Mouse (Mus musculus) adrenal gland, adult 8-10 months (tissue): Measurements from ENCODE around the gene Gm13289. TPM values are rescaled to one million over a fixed set of nuclear protein-coding genes. Genes with fewer than 3 reads are reported as not detected.
"Not testable (repeated sequence)": the region's sequence is repeated elsewhere in the genome, so short reads cannot be mapped to it uniquely, and the experiment has no call there.

ENCODE experiments used
- DNase-seq: peaks from one replicate; pipeline ENCODE4 v3.0.0; 2022
- total RNA-seq, 4 experiments: library from RNA; stranded (reverse); gene quantifications; 2 replicates each; pipeline ENCODE4 v1.2.4; 2022

The Gm13289 gene
- total RNA-seq, 4 experiments from 2014 or later = not detected

GRCm38 (mm10) chr4:88785409-88785808, 8.7 kb downstream of the Gm13289 start, which contains the start of gene Gm13276:
Gene Gm13276 (plus strand): TSS chr4:88785709.
- not testable (repeated sequence) for DNase-seq

- DNase-seq = peak; percentile 65
Observed at GRCm38 (mm10) chr4:88788402-88788801, 11.7 kb downstream of the Gm13289 start, which contains the start of gene Gm13277. Gene Gm13277 (plus strand): TSS chr4:88788632.

- DNase-seq = not testable (repeated sequence)
Observed at GRCm38 (mm10) chr4:88791250-88791649, 14.5 kb downstream of the Gm13289 start, which contains the start of gene Gm13278. Gene Gm13278 (plus strand): TSS chr4:88791550.

- peak; percentile 71 for DNase-seq
Observed at GRCm38 (mm10) chr4:88793936-88794675, 17.4 kb downstream of the Gm13289 start, which contains the start of gene Gm13275. Gene Gm13275 (plus strand): TSS chr4:88794487.

GRCm38 (mm10) chr4:88797097-88797496, 20.4 kb downstream of the Gm13289 start, which contains the start of gene Gm13279:
Gene Gm13279 (plus strand): TSS chr4:88797397.
- DNase-seq = not testable (repeated sequence)

- not testable (repeated sequence) for DNase-seq
Observed at GRCm38 (mm10) chr4:88799365-88799764, 22.6 kb downstream of the Gm13289 start, which contains the start of gene Gm13285. Gene Gm13285 (plus strand): TSS chr4:88799665.

- not testable (repeated sequence) for DNase-seq
Observed at GRCm38 (mm10) chr4:88802954-88803353, 26.2 kb downstream of the Gm13289 start, which contains the start of gene Gm13287. Gene Gm13287 (plus strand): TSS chr4:88803254.

- DNase-seq = not testable (repeated sequence)
Observed at GRCm38 (mm10) chr4:88805231-88805630, 28.5 kb downstream of the Gm13289 start, which contains the start of gene Gm13288. Gene Gm13288 (plus strand): TSS chr4:88805531.

GRCm38 (mm10) chr4:88805761-88806160, 29.0 kb downstream of the Gm13289 start:
- peak; percentile 21 for DNase-seq

- DNase-seq = no peak
Observed at GRCm38 (mm10) chr4:88815928-88816327, 39.2 kb downstream of the Gm13289 start, which contains the start of gene Ifna7. Gene Ifna7 (plus strand): TSS chr4:88816228.

- DNase-seq = no peak
Observed at GRCm38 (mm10) chr4:88819659-88820058, 42.9 kb downstream of the Gm13289 start, which contains the start of gene Ifna11. Gene Ifna11 (plus strand): TSS chr4:88819959.

- DNase-seq = no peak
Observed at GRCm38 (mm10) chr4:88822995-88823394, 46.3 kb downstream of the Gm13289 start.

Other genes with a start within 250 kb of the Gm13289 start
- not detected for gene Ifna15, start 218.7 kb upstream of the Gm13289 start, total RNA-seq
- gene Ifna14, start 205.1 kb upstream of the Gm13289 start, total RNA-seq = not detected
- gene Ifna9, start 184.5 kb upstream of the Gm13289 start, total RNA-seq = not detected
- gene Ifna12, start 173.5 kb upstream of the Gm13289 start, total RNA-seq = not detected
- gene C87499, start 142.5 kb upstream of the Gm13289 start, total RNA-seq = not detected
- gene Ifna13, start 132.5 kb upstream of the Gm13289 start, total RNA-seq = not detected
- gene Ifna16, start 100.0 kb upstream of the Gm13289 start, total RNA-seq = not detected
- gene Ifna2, start 93.0 kb upstream of the Gm13289 start, total RNA-seq = not detected
- not detected for gene Ifnab, start 85.6 kb upstream of the Gm13289 start, total RNA-seq
- under 1 TPM; 0.67 to 0.92 (median 0.73) TPM for gene Gm26566, start 55.1 kb upstream of the Gm13289 start, total RNA-seq
- gene Klhl9, start 54.5 kb upstream of the Gm13289 start, total RNA-seq = 100 to 1,000 TPM in 1 of 4 experiments, 10 to 100 TPM in 3; 76.7 to 100 (median 91.0) TPM
- not detected for gene Gm13271, start 22.1 kb upstream of the Gm13289 start, total RNA-seq
- gene Gm13283, start 16.8 kb upstream of the Gm13289 start, total RNA-seq = not detected
- under 1 TPM in 1 of 4 experiments, not detected in 3; 0.46 TPM for gene Gm13290, start 3.1 kb upstream of the Gm13289 start, total RNA-seq
- not detected for gene Gm13272, start 2.9 kb downstream of the Gm13289 start, total RNA-seq
- under 1 TPM in 1 of 4 experiments, not detected in 3; 0.49 TPM for gene Ifnz, start 5.2 kb downstream of the Gm13289 start, total RNA-seq
- not detected for gene Gm13276, start 8.8 kb downstream of the Gm13289 start, total RNA-seq
- not detected for gene Gm13277, start 11.7 kb downstream of the Gm13289 start, total RNA-seq
- gene Gm13278, start 14.6 kb downstream of the Gm13289 start, total RNA-seq = not detected
- not detected for gene Gm13275, start 17.6 kb downstream of the Gm13289 start, total RNA-seq
- not detected for gene Gm13279, start 20.5 kb downstream of the Gm13289 start, total RNA-seq
- under 1 TPM in 1 of 4 experiments, not detected in 3; 0.24 TPM for gene Gm13285, start 22.7 kb downstream of the Gm13289 start, total RNA-seq
- gene Gm13287, start 26.3 kb downstream of the Gm13289 start, total RNA-seq = not detected
- not detected for gene Gm13288, start 28.6 kb downstream of the Gm13289 start, total RNA-seq
- gene Ifna7, start 39.3 kb downstream of the Gm13289 start, total RNA-seq = not detected
- not detected for gene Ifna11, start 43.0 kb downstream of the Gm13289 start, total RNA-seq
- not detected for gene Ifna6, start 50.5 kb downstream of the Gm13289 start, total RNA-seq
- not detected for gene Ifna5, start 58.6 kb downstream of the Gm13289 start, total RNA-seq
- gene Ifna4, start 64.9 kb downstream of the Gm13289 start, total RNA-seq = not detected
- gene Ifna1, start 73.2 kb downstream of the Gm13289 start, total RNA-seq = not detected
- not detected for gene Ifne, start 103.3 kb downstream of the Gm13289 start, total RNA-seq